Mouse (Mus musculus): ENCODE results near the gene Gm10097.

GRCm38 (mm10) chr10:5059983-5060382, 9.0 kb upstream of the Gm10097 start:
- TF ChIP-seq CTCF (IDR thresholded peaks at IDR 0.05; ENCODE audit: borderline replicate concordance, extremely low read depth, insufficient read depth, insufficient read length) (no peak), POLR2A (IDR thresholded peaks at IDR 0.05; ENCODE audit: borderline replicate concordance, extremely low read depth, insufficient read depth, insufficient read length, poor library complexity, severe bottlenecking) (no peak)
